Mouse (Mus musculus) G1E (cell line): ENCODE results near the gene Cdc14b. TPM values are rescaled to one million over a fixed set of nuclear protein-coding genes. Genes with fewer than 3 reads are reported as not detected.

ENCODE experiments used
- ATAC-seq: 2 replicates; pipeline ENCODE4 v1.8.0; 2016; ENCODE audit warnings: mild to moderate bottlenecking; ENCODE audit not compliant: insufficient number of reproducible peaks, poor library complexity, low FRiP score, severe bottlenecking; ENCODE audit errors: extremely low read depth
- DNase-seq: peaks from one replicate; pipeline ENCODE4 v3.0.0; 2012; ENCODE audit warnings: low spot score
- H3K27me3 ChIP-seq: 2 replicates; pipeline ENCODE4 v1.6.1; 2012; ENCODE audit warnings: mild to moderate bottlenecking, low read length, inconsistent platforms; ENCODE audit not compliant: insufficient read depth
- H3K36me3 ChIP-seq: replicated peaks from 2 replicates; pipeline ENCODE3; 2012; ENCODE audit warnings: mild to moderate bottlenecking, inconsistent platforms
- H3K4me1 ChIP-seq: 2 replicates; pipeline ENCODE4 v1.6.1; 2012; ENCODE audit warnings: low read depth, low read length, inconsistent platforms, mixed read lengths; ENCODE audit not compliant: insufficient read depth
- H3K4me3 ChIP-seq: 2 replicates; pipeline ENCODE4 v1.5.1; 2012; ENCODE audit warnings: low read depth, mild to moderate bottlenecking, inconsistent platforms, low read length, moderate library complexity, mixed read lengths
- H3K9me3 ChIP-seq: replicated peaks from 2 replicates; pipeline ENCODE4 v1.6.1; 2012; ENCODE audit warnings: inconsistent platforms
- CTCF ChIP-seq: IDR thresholded peaks from 2 replicates; pipeline ENCODE4 v1.5.1; 2012; ENCODE audit warnings: low read depth, low read length, inconsistent platforms, mixed read lengths
- GATA1 ChIP-seq: IDR thresholded peaks from 2 replicates; pipeline ENCODE4 v1.6.1; 2012; ENCODE audit warnings: borderline replicate concordance, low read length, inconsistent platforms, mixed read lengths
- GATA2 ChIP-seq: IDR thresholded peaks from 2 replicates; pipeline ENCODE4 v1.6.1; 2012; ENCODE audit warnings: low read depth, low read length, inconsistent platforms, borderline replicate concordance
- POLR2AphosphoS5 ChIP-seq: IDR thresholded peaks from 2 replicates; pipeline ENCODE4 v1.6.1; 2012; ENCODE audit warnings: low read depth, low read length, inconsistent platforms; ENCODE audit not compliant: insufficient replicate concordance
- TAL1 ChIP-seq: conservative IDR thresholded peaks from 2 replicates; pipeline ENCODE4 v1.6.1; 2012; ENCODE audit warnings: low read depth, low read length, inconsistent platforms, mixed read lengths
- polyA plus RNA-seq: library from polyadenylated mRNA; stranded (reverse); fragments of >175 nt; gene quantifications from 2 replicates; pipeline ENCODE4 v1.2.3, GENCODE M21; 2012
- total RNA-seq, 2 experiments: library from RNA; stranded (forward) in 1 of 2; stranded (reverse) in 1 of 2; fragments of 200-1000 nt in 1 of 2; fragments of >200 nt in 1 of 2; fragmentation: Nextera tagmentation in 1 of 2; gene quantifications; 2 replicates each; pipeline ENCODE4 v1.2.3; 2014 to 2017

Gene Cdc14b
- total and polyA plus RNA-seq, 3 experiments = 0.13 to 4.1 (median 2.3) TPM

- ATAC-seq = no peak
- no peak for TF ChIP-seq TAL1
- no peak for TF ChIP-seq GATA2
- TF ChIP-seq GATA1 = no peak
- TF ChIP-seq POLR2AphosphoS5 = no peak
- no peak for TF ChIP-seq CTCF
Measured at GRCm38 (mm10) chr13:64284676-64285075, 9.6 kb upstream of the Cdc14b start.

DNA sequence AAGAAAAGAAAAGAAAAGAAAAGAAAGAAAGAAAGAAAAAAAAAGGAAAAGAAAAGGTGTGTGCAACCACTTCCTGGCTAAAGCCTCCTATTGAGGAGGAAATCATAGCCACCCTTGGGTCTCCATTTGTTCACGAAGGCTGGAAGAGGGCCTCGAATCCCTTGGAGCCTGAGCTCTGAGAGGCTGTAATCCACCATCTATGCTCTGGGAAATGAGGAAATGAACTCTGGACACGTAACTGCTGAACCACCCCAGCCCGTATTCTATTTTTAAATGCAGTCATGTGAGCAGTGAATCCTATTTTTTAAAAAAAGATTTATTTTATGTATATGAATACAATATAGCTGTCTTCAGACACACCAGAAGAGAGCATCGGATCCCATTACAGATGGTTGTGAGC, 5.8 kb upstream of the Cdc14b start:
- H3K4me3 ChIP-seq = no peak overlapping the region
- no peaks in the 10 kb centered on the region for H3K4me1 ChIP-seq
- H3K27me3 ChIP-seq = no peaks in the 10 kb centered on the region
- ATAC-seq (no peak), DNase-seq (no peak)
- TF ChIP-seq CTCF (no peak), GATA1 (no peak), POLR2AphosphoS5 (no peak), GATA2 (no peak), TAL1 (no peak)
- H3K36me3 ChIP-seq = no peaks in the 10 kb centered on the region
- H3K9me3 ChIP-seq = peaks cover 5% of the 10 kb centered on the region

More at GRCm38 (mm10) chr13:64284676-64285075, 9.6 kb upstream of the Cdc14b start:
- Histone ChIP-seq H3K4me3 (no peak overlapping the region), H3K4me1 (no peaks in the 10 kb centered on the region), H3K27me3 (no peaks in the 10 kb centered on the region), H3K9me3 (peaks cover 5% of the 10 kb centered on the region), H3K36me3 (no peaks in the 10 kb centered on the region)
- DNase-seq = no peak

DNA sequence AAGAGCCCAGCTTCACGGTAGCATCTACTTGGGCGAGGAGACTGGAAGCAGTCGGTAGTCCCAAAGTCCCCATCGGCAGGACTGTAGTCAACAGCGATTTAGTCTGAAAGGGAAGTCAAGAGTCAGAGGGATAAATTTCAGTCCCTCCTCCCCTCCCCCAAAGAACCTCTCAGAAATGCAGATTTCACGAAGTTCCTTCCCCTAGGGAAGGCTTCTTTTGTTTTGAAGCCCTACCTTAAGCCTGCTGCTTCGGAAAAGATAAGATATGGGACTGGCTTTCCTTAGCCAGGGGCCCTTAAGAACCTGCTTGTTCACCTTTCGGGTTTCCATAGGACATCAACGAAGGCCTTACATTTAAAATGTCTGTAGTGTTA, 651 bp upstream of the Cdc14b start:
- DNase-seq (no peak), ATAC-seq (no peak)
- TF ChIP-seq TAL1 = no peak
- no peak for TF ChIP-seq GATA2
- TF ChIP-seq CTCF = no peak
- TF ChIP-seq GATA1 = no peak
- no peak for TF ChIP-seq POLR2AphosphoS5
- H3K4me1 ChIP-seq = no peaks in the 10 kb centered on the region
- no peak overlapping the region for H3K4me3 ChIP-seq
- no peaks in the 10 kb centered on the region for H3K36me3 ChIP-seq
- H3K27me3 ChIP-seq = peaks cover 17% of the 10 kb centered on the region; the same call in 1 of the 2 replicates
- H3K9me3 ChIP-seq = peaks cover 8% of the 10 kb centered on the region

DNA sequence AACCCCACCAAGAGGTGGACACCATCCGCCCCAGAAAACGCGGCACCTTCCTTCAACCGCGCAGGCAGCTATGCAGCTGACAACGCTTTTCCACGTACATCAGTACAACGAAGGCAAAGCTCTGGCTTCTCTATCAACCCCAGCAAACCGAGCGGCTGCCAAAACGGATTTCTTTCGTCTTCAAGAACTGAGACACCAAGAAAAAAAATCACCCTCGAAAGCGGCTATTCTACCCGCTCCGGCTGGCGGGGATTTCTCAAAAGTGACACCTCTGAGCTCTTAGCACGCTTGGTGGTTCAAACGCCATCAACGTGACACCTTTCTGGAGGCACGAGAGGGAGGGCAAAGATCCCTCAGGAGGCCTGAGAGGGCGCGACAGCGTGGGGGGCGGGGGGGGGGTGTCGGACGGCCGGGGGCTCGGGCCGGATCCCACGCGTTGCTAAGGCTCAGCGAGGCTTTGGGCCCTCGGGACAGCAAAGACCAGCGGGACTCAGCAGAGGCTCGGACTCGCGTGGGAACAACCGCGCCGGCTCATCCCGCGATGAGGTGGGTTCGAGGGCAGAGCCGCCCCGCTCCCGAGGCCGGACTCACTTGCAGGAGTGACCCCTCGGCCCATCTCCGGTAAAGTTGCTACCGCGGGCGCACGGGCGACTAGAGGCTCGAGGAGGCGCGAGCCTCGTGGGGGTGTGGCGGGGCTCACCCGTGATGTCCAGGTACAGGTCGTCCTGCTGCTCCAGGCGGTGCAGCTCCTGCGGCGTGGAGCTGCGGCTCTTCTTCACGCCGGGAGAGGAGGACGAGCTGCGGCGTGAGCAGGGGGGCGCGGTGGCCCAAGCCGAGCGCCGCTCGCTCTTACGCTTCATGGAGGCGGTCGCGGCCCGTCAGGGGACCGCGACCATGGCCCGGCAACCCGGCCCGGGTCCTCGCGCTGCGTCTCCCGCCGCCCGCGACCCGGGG, 922 bp downstream of the Cdc14b start:
- no peaks in the 10 kb centered on the region for H3K36me3 ChIP-seq
- H3K9me3 ChIP-seq = peaks cover 8% of the 10 kb centered on the region
- H3K4me1 ChIP-seq = no peaks in the 10 kb centered on the region
- ATAC-seq (no peak), DNase-seq (no peak)
- TF ChIP-seq TAL1 (no peak), POLR2AphosphoS5 (no peak), GATA2 (no peak), CTCF (no peak), GATA1 (no peak)
- peaks cover 17% of the 10 kb centered on the region; the same call in 1 of the 2 replicates for H3K27me3 ChIP-seq
- H3K4me3 ChIP-seq = 0 out of 2 replicates have a peak overlapping the region, but pooled peaks have one; percentile 20

GRCm38 (mm10) chr13:64273352-64273751, 1.7 kb downstream of the Cdc14b start:
- TF ChIP-seq TAL1 = no peak
- no peak for TF ChIP-seq GATA1
- TF ChIP-seq POLR2AphosphoS5 = no peak
- TF ChIP-seq GATA2 = no peak
- no peak for TF ChIP-seq CTCF
- H3K36me3 ChIP-seq = no peaks in the 10 kb centered on the region
- H3K4me1 ChIP-seq = no peaks in the 10 kb centered on the region
- H3K4me3 ChIP-seq = no peak overlapping the region
- DNase-seq = no peak
- no peak for ATAC-seq
- H3K9me3 ChIP-seq = peaks cover 8% of the 10 kb centered on the region
- H3K27me3 ChIP-seq = peaks cover 17% of the 10 kb centered on the region; the same call in 1 of the 2 replicates

- TF ChIP-seq GATA2 (no peak), POLR2AphosphoS5 (no peak), TAL1 (no peak), CTCF (no peak), GATA1 (no peak)
- Histone ChIP-seq H3K27me3 (0 out of 2 replicates have a peak, but pooled peaks cover 3% of the 10 kb centered on the region), H3K4me3 (no peak overlapping the region), H3K36me3 (no peaks in the 10 kb centered on the region), H3K9me3 (no peaks in the 10 kb centered on the region), H3K4me1 (no peaks in the 10 kb centered on the region)
- DNase-seq (no peak), ATAC-seq (no peak)
Measured at GRCm38 (mm10) chr13:64268384-64268783, 6.7 kb downstream of the Cdc14b start.
